Mouse (Mus musculus): ENCODE measurements around the gene Shisa3. TPM values are rescaled to one million over a fixed set of nuclear protein-coding genes. Genes with fewer than 3 reads are reported as not detected.

Gene Shisa3
- polyA plus RNA-seq, 1 experiment from 2014 or later: 3.9 TPM

GRCm38 (mm10) chr5:67634339-67634738 lies 26.7 kb downstream of the Shisa3 start:
- 0 out of 2 replicates have a peak overlapping the region, but pooled peaks have one; percentile 6 for H3K27ac ChIP-seq (replicated peaks)

GRCm38 (mm10) chr5:67640596-67641312 lies 33.1 kb downstream of the Shisa3 start:
- H3K4me2 ChIP-seq: no peak overlapping the region
- no peak for ATAC-seq (ENCODE audit: extremely low read depth, insufficient number of reproducible peaks, low FRiP score, low TSS enrichment)

More at GRCm38 (mm10) chr5:67634339-67634738, 26.7 kb downstream of the Shisa3 start:
- Histone ChIP-seq H3K27me3 (replicated peaks) (no peaks in the 10 kb centered on the region), H3K4me2 (no peak overlapping the region), H3K4me1 (peaks cover 15% of the 10 kb centered on the region), H3K9ac (no peak overlapping the region), H3K9me3 (no peaks in the 10 kb centered on the region), H3K4me3 (no peak overlapping the region), H3K36me3 (no peaks in the 10 kb centered on the region)
- no peak for ATAC-seq (ENCODE audit: extremely low read depth, insufficient number of reproducible peaks, low FRiP score, low TSS enrichment)
- 58% methylated on average over 3 of the region's 3 CpGs for WGBS

GRCm38 (mm10) chr5:67641406-67642120 lies 33.9 kb downstream of the Shisa3 start:
- no peak overlapping the region for H3K4me2 ChIP-seq

More at GRCm38 (mm10) chr5:67640596-67641312, 33.1 kb downstream of the Shisa3 start:
- H3K9me3 ChIP-seq: no peaks in the 10 kb centered on the region
- no peak overlapping the region for H3K9ac ChIP-seq
- no peaks in the 10 kb centered on the region for H3K36me3 ChIP-seq
- peaks cover 3% of the 10 kb centered on the region; the same call in 1 of the 2 replicates for H3K4me1 ChIP-seq
- H3K27me3 ChIP-seq (replicated peaks): no peaks in the 10 kb centered on the region
- no peak overlapping the region for H3K27ac ChIP-seq (replicated peaks)
- 63% methylated on average over 8 of the region's 8 CpGs for whole genome bisulfite sequencing
- H3K4me3 ChIP-seq: no peak overlapping the region

GRCm38 (mm10) chr5:67643537-67644255 lies 36.0 kb downstream of the Shisa3 start:
- H3K27ac ChIP-seq (replicated peaks): no peak overlapping the region
- no peak overlapping the region for H3K4me2 ChIP-seq
- WGBS: 80% methylated on average over 5 of the region's 5 CpGs
- peaks cover 3% of the 10 kb centered on the region; the same call in 1 of the 2 replicates for H3K4me1 ChIP-seq
- no peak for ATAC-seq (ENCODE audit: extremely low read depth, insufficient number of reproducible peaks, low FRiP score, low TSS enrichment)
- H3K36me3 ChIP-seq: no peaks in the 10 kb centered on the region
- H3K4me3 ChIP-seq: no peak overlapping the region
- H3K9me3 ChIP-seq: no peaks in the 10 kb centered on the region
- H3K27me3 ChIP-seq (replicated peaks): no peaks in the 10 kb centered on the region
- H3K9ac ChIP-seq: no peak overlapping the region

More at GRCm38 (mm10) chr5:67641406-67642120, 33.9 kb downstream of the Shisa3 start:
- no peaks in the 10 kb centered on the region for H3K36me3 ChIP-seq
- no peak overlapping the region for H3K9ac ChIP-seq
- WGBS: 75% methylated on average over 8 of the region's 8 CpGs
- H3K9me3 ChIP-seq: no peaks in the 10 kb centered on the region
- H3K4me3 ChIP-seq: no peak overlapping the region
- H3K27ac ChIP-seq (replicated peaks): no peak overlapping the region
- no peaks in the 10 kb centered on the region for H3K27me3 ChIP-seq (replicated peaks)
- no peak for ATAC-seq (ENCODE audit: extremely low read depth, insufficient number of reproducible peaks, low FRiP score, low TSS enrichment)
- H3K4me1 ChIP-seq: peaks cover 3% of the 10 kb centered on the region; the same call in 1 of the 2 replicates

- Histone ChIP-seq H3K4me1 (peaks cover 3% of the 10 kb centered on the region; the same call in 1 of the 2 replicates), H3K27ac (replicated peaks) (no peak overlapping the region), H3K9me3 (no peaks in the 10 kb centered on the region), H3K27me3 (replicated peaks) (no peaks in the 10 kb centered on the region), H3K4me2 (no peak overlapping the region), H3K36me3 (no peaks in the 10 kb centered on the region), H3K4me3 (no peak overlapping the region), H3K9ac (no peak overlapping the region)
- ATAC-seq (ENCODE audit: extremely low read depth, insufficient number of reproducible peaks, low FRiP score, low TSS enrichment): no peak
- 81% methylated on average over 20 of the region's 20 CpGs for WGBS
These were observed 39.3 kb downstream of the Shisa3 start for GRCm38 (mm10) chr5:67646756-67647529.

GRCm38 (mm10) chr5:67647568-67647967 lies 39.9 kb downstream of the Shisa3 start:
- no peak overlapping the region for H3K4me3 ChIP-seq
- no peaks in the 10 kb centered on the region for H3K27me3 ChIP-seq (replicated peaks)
- no peaks in the 10 kb centered on the region for H3K9me3 ChIP-seq
- no peaks in the 10 kb centered on the region for H3K36me3 ChIP-seq
- H3K4me2 ChIP-seq: no peak overlapping the region
- WGBS: 77% methylated on average over 21 of the region's 21 CpGs
- no peak overlapping the region for H3K27ac ChIP-seq (replicated peaks)
- no peak for ATAC-seq (ENCODE audit: extremely low read depth, insufficient number of reproducible peaks, low FRiP score, low TSS enrichment)
- peaks cover 3% of the 10 kb centered on the region; the same call in 1 of the 2 replicates for H3K4me1 ChIP-seq
- H3K9ac ChIP-seq: no peak overlapping the region

- no peak overlapping the region for H3K4me2 ChIP-seq
- no peak overlapping the region for H3K4me3 ChIP-seq
- peaks cover 3% of the 10 kb centered on the region; the same call in 1 of the 2 replicates for H3K4me1 ChIP-seq
- WGBS: 77% methylated on average over 4 of the region's 4 CpGs
- H3K36me3 ChIP-seq: no peaks in the 10 kb centered on the region
- ATAC-seq (ENCODE audit: extremely low read depth, insufficient number of reproducible peaks, low FRiP score, low TSS enrichment): no peak
- H3K27ac ChIP-seq (replicated peaks): no peak overlapping the region
- H3K27me3 ChIP-seq (replicated peaks): no peaks in the 10 kb centered on the region
- no peaks in the 10 kb centered on the region for H3K9me3 ChIP-seq
- no peak overlapping the region for H3K9ac ChIP-seq
These were observed 41.5 kb downstream of the Shisa3 start for GRCm38 (mm10) chr5:67649156-67649555.

- Histone ChIP-seq H3K9me3 (no peaks in the 10 kb centered on the region), H3K27ac (replicated peaks) (no peak overlapping the region), H3K4me3 (no peak overlapping the region), H3K27me3 (replicated peaks) (no peaks in the 10 kb centered on the region), H3K9ac (no peak overlapping the region), H3K36me3 (no peaks in the 10 kb centered on the region), H3K4me2 (no peak overlapping the region), H3K4me1 (peaks cover 8% of the 10 kb centered on the region)
- ATAC-seq (ENCODE audit: extremely low read depth, insufficient number of reproducible peaks, low FRiP score, low TSS enrichment): no peak
- 89% methylated on average over 5 of the region's 5 CpGs for WGBS
These were observed 42.3 kb downstream of the Shisa3 start for GRCm38 (mm10) chr5:67650021-67650420.

- Histone ChIP-seq H3K4me2 (no peak overlapping the region), H3K9ac (no peak overlapping the region), H3K36me3 (no peaks in the 10 kb centered on the region), H3K27me3 (replicated peaks) (no peaks in the 10 kb centered on the region), H3K9me3 (no peaks in the 10 kb centered on the region), H3K4me3 (no peak overlapping the region), H3K4me1 (peaks cover 9% of the 10 kb centered on the region), H3K27ac (replicated peaks) (no peak overlapping the region)
- ATAC-seq (ENCODE audit: extremely low read depth, insufficient number of reproducible peaks, low FRiP score, low TSS enrichment): no peak
- WGBS: 82% methylated on average over 4 of the region's 4 CpGs
These were observed 44.8 kb downstream of the Shisa3 start for GRCm38 (mm10) chr5:67652468-67652867.

GRCm38 (mm10) chr5:67653543-67653942 lies 45.9 kb downstream of the Shisa3 start:
- no peaks in the 10 kb centered on the region for H3K27me3 ChIP-seq (replicated peaks)
- no peaks in the 10 kb centered on the region for H3K36me3 ChIP-seq
- 87% methylated on average over 3 of the region's 3 CpGs for WGBS
- no peak overlapping the region for H3K9ac ChIP-seq
- no peak for ATAC-seq (ENCODE audit: extremely low read depth, insufficient number of reproducible peaks, low FRiP score, low TSS enrichment)
- no peak overlapping the region for H3K4me2 ChIP-seq
- no peak overlapping the region for H3K27ac ChIP-seq (replicated peaks)
- peaks cover 9% of the 10 kb centered on the region for H3K4me1 ChIP-seq
- no peak overlapping the region for H3K4me3 ChIP-seq
- no peaks in the 10 kb centered on the region for H3K9me3 ChIP-seq
